Mouse (Mus musculus): ENCODE measurements around the gene Mreg.
"Not testable (repeated sequence)": the region's sequence is repeated elsewhere in the genome, so short reads cannot be mapped to it uniquely, and the experiment has no call there.

DNA sequence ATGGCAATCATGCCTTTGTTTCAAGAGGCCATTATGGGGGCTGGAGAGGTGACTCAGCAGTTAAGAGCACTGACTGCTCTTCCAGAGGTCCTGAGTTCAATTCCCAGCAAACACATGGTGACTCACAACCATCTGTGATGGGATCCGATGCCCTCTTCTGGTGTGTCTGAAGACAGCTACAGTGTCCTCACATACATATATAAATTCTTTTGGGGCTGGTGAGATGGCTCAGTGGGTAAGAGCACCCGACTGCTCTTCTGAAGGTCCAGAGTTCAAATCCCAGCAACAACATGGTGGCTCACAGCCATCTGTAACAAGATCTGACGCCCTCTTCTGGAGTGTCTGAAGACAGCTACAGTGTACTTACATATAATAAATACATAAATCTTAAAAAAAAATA lies 27.0 kb upstream of the Mreg start:
- TF ChIP-seq CTCF (IDR thresholded peaks at IDR 0.05; ENCODE audit: low read depth, low read length); POLR2A (IDR thresholded peaks at IDR 0.05; ENCODE audit: extremely low read depth, insufficient read depth, low read length): not testable (repeated sequence)

Data from liver, adult 2 months (tissue).